Mouse (Mus musculus) heart, embryonic 12.5 days (tissue): ENCODE measurements around the gene Cfap97d2. TPM values are rescaled to one million over a fixed set of nuclear protein-coding genes. Genes with fewer than 3 reads are reported as not detected.

Experiments
- ATAC-seq: fragments of 200-750 bp; cut with Nextera tagmentation; 2 replicates; pipeline ENCODE4 v1.8.0; 2017; ENCODE audit warnings: moderate TSS enrichment, moderate library complexity; ENCODE audit not compliant: insufficient number of reproducible peaks, low FRiP score
- H3K27ac ChIP-seq: fragments of 300-500 bp; sonication (generic); 2 replicates; pipeline ENCODE4 v1.5.1; 2016; ENCODE audit warnings: mild to moderate bottlenecking, moderate library complexity; ENCODE audit not compliant: poor library complexity, severe bottlenecking
- H3K27me3 ChIP-seq: fragments of 300-500 bp; sonication (generic); replicated peaks from 2 replicates; pipeline ENCODE4 v1.6.1; 2016; ENCODE audit warnings: mild to moderate bottlenecking, moderate library complexity
- H3K36me3 ChIP-seq: fragments of 300-500 bp; sonication (generic); 2 replicates; pipeline ENCODE4 v1.6.1; 2016; ENCODE audit warnings: mild to moderate bottlenecking, moderate library complexity
- H3K4me1 ChIP-seq: fragments of 300-500 bp; sonication (generic); replicated peaks from 2 replicates; pipeline ENCODE4 v1.6.1; 2016; ENCODE audit warnings: mild to moderate bottlenecking
- H3K4me2 ChIP-seq: fragments of 300-500 bp; sonication (generic); 2 replicates; pipeline ENCODE4 v1.6.1; 2016; ENCODE audit warnings: mild to moderate bottlenecking, moderate library complexity
- H3K4me3 ChIP-seq: fragments of 300-500 bp; sonication (generic); 2 replicates; pipeline ENCODE4 v1.5.1; 2016; ENCODE audit warnings: mild to moderate bottlenecking
- H3K9ac ChIP-seq: fragments of 300-500 bp; sonication (generic); 2 replicates; pipeline ENCODE4 v1.6.1; 2016; ENCODE audit warnings: mild to moderate bottlenecking, moderate library complexity
- H3K9me3 ChIP-seq: fragments of 300-500 bp; sonication (generic); replicated peaks from 2 replicates; pipeline ENCODE4 v1.6.1; 2016; ENCODE audit warnings: mild to moderate bottlenecking, moderate library complexity
- WGBS: fragments of 180-500 bp; shearing (Covaris S2); methylation state at CpG from one replicate; pipeline ENCODE4 v1.1.7; 2016; 5-methylcytosine and 5-hydroxymethylcytosine counted together
- polyA plus RNA-seq: library from polyadenylated mRNA; unstranded; fragments of >200 nt; fragmentation: Nextera tagmentation; extraction: Ambion mirVana; gene quantifications from 2 replicates; pipeline ENCODE4 v1.2.1, GENCODE M21; 2016

Gene Cfap97d2
- polyA plus RNA-seq, 1 experiment from 2014 or later, result 0.26 TPM

DNA sequence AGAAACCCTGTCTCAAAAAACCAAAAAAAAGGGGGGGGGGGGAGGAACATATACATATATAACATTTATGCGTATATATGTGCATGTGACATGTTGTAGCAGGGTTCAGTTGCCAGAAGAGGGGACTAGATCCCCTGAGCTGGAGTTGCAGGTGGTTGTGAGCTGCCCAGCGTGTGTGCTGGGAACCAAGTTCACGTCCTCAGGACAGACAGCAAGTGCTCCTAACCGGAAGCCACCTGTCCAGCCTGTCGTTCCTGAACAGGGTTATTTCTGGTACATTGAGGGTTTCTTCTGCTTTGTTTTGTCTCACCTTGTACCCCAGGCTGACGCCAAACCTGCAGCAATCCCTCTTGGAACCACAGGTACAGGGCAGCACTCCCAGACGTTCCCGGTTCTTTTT, 83.9 kb downstream of the Cfap97d2 start:
- H3K27ac ChIP-seq, result no peak overlapping the region
- no peaks in the 10 kb centered on the region for H3K9me3 ChIP-seq
- H3K4me3 ChIP-seq, result no peak overlapping the region
- ATAC-seq, result no peak
- peaks cover 55% of the 10 kb centered on the region for H3K36me3 ChIP-seq
- no peak overlapping the region for H3K9ac ChIP-seq
- WGBS, result 94% methylated on average over 8 of the region's 8 CpGs
- H3K4me1 ChIP-seq, result peaks cover 7% of the 10 kb centered on the region
- H3K4me2 ChIP-seq, result no peak overlapping the region
- H3K27me3 ChIP-seq, result no peaks in the 10 kb centered on the region

Other genes with a start within 250 kb of the Cfap97d2 start
- 57.1 and 60.7 TPM in 2 replicates for gene Gas6, start 211.4 kb upstream of the Cfap97d2 start, polyA plus RNA-seq
- gene 1700029H14Rik, start 143.4 kb upstream of the Cfap97d2 start, polyA plus RNA-seq, result not detected in 2 replicates
- gene Rasa3, start 28.3 kb upstream of the Cfap97d2 start, polyA plus RNA-seq, result 35.1 and 41.5 TPM in 2 replicates
- 131 and 140 TPM in 2 replicates for gene Cdc16, start 51.8 kb downstream of the Cfap97d2 start, polyA plus RNA-seq
- gene Upf3a, start 79.7 kb downstream of the Cfap97d2 start, polyA plus RNA-seq, result 27.9 and 28.7 TPM in 2 replicates
- not detected in 2 replicates for gene AF366264, start 132.5 kb downstream of the Cfap97d2 start, polyA plus RNA-seq
- gene Champ1, start 163.8 kb downstream of the Cfap97d2 start, polyA plus RNA-seq, result 18.6 and 20.1 TPM in 2 replicates
- 54.5 and 55.0 TPM in 2 replicates for gene Coprs, start 184.4 kb downstream of the Cfap97d2 start, polyA plus RNA-seq